Mouse (Mus musculus) heart, embryonic 13.5 days (tissue): ENCODE measurements around the gene Dnase2a. TPM values are rescaled to one million over a fixed set of nuclear protein-coding genes. Genes with fewer than 3 reads are reported as not detected.

Experiments
- microRNA-seq: library from miRNA; unstranded; fragments of <30 nt; microRNA quantifications from one replicate; pipeline ENCODE4, GENCODE M21; 2016
- polyA plus RNA-seq: library from polyadenylated mRNA; unstranded; fragments of >200 nt; fragmentation: Nextera tagmentation; extraction: Ambion mirVana; gene quantifications from 2 replicates; pipeline ENCODE4 v1.2.1, GENCODE M21; 2015

Gene Dnase2a
- polyA plus RNA-seq, 1 experiment from 2014 or later: 5.3 TPM

Small RNA genes lying within 50 kb of the gene (microRNA-seq; reads per million reads assigned to microRNA genes)
- gene Gm24197: not detected
- gene Mir7069: 3.7 reads per million, percentile 15 among the genes with 10 or more reads in this experiment

Other genes starting within 250 kb of the Dnase2a start
- 43.0 and 44.8 TPM in 2 replicates for gene Ier2, start 245.7 kb upstream of the Dnase2a start, polyA plus RNA-seq
- gene Trmt1, start 222.3 kb upstream of the Dnase2a start, polyA plus RNA-seq: 47.6 and 51.6 TPM in 2 replicates
- gene Nacc1, start 220.7 kb upstream of the Dnase2a start, polyA plus RNA-seq: 15.1 and 15.7 TPM in 2 replicates
- gene Lyl1, start 207.1 kb upstream of the Dnase2a start, polyA plus RNA-seq: 15.4 and 17.1 TPM in 2 replicates
- 7.8 and 8.9 TPM in 2 replicates for gene G430095P16Rik, start 185.6 kb upstream of the Dnase2a start, polyA plus RNA-seq
- gene Nfix, start 108.2 kb upstream of the Dnase2a start, polyA plus RNA-seq: 10.0 and 11.7 TPM in 2 replicates
- gene Dand5, start 85.7 kb upstream of the Dnase2a start, polyA plus RNA-seq: 6.3 and 6.6 TPM in 2 replicates
- gene Gadd45gip1, start 77.0 kb upstream of the Dnase2a start, polyA plus RNA-seq: 50.2 and 52.3 TPM in 2 replicates
- gene Rad23a, start 67.9 kb upstream of the Dnase2a start, polyA plus RNA-seq: 108 and 123 TPM in 2 replicates
- gene Calr, start 61.6 kb upstream of the Dnase2a start, polyA plus RNA-seq: 711 and 772 TPM in 2 replicates
- 58.3 and 63.1 TPM in 2 replicates for gene Farsa, start 51.6 kb upstream of the Dnase2a start, polyA plus RNA-seq
- 37.2 and 38.5 TPM in 2 replicates for gene Syce2, start 36.4 kb upstream of the Dnase2a start, polyA plus RNA-seq
- 31.0 and 37.5 TPM in 2 replicates for gene Gcdh, start 14.6 kb upstream of the Dnase2a start, polyA plus RNA-seq
- gene Klf1, start 6.6 kb upstream of the Dnase2a start, polyA plus RNA-seq: 4.9 and 15.6 TPM in 2 replicates
- 0.11 and 0.19 TPM in 2 replicates for gene Mast1, start 28.8 kb downstream of the Dnase2a start, polyA plus RNA-seq
- gene Rtbdn, start 38.4 kb downstream of the Dnase2a start, polyA plus RNA-seq: 0.17 and 0.32 TPM in 2 replicates
- gene Gm49661, start 60.9 kb downstream of the Dnase2a start, polyA plus RNA-seq: not detected in 2 replicates
- 733 and 747 TPM in 2 replicates for gene Prdx2, start 61.0 kb downstream of the Dnase2a start, polyA plus RNA-seq
- gene Rnaseh2a, start 61.2 kb downstream of the Dnase2a start, polyA plus RNA-seq: 82.8 and 83.4 TPM in 2 replicates
- 12.8 and 12.9 TPM in 2 replicates for gene Junb, start 70.2 kb downstream of the Dnase2a start, polyA plus RNA-seq
- 7.2 and 7.3 TPM in 2 replicates for gene Hook2, start 82.0 kb downstream of the Dnase2a start, polyA plus RNA-seq
- gene Best2, start 106.0 kb downstream of the Dnase2a start, polyA plus RNA-seq: not detected in 2 replicates
- gene Asna1, start 116.7 kb downstream of the Dnase2a start, polyA plus RNA-seq: 113 and 127 TPM in 2 replicates
- gene Trir, start 118.3 kb downstream of the Dnase2a start, polyA plus RNA-seq: 73.4 and 75.1 TPM in 2 replicates
- gene Tnpo2, start 128.4 kb downstream of the Dnase2a start, polyA plus RNA-seq: 23.2 and 25.3 TPM in 2 replicates
- 18.5 and 19.8 TPM in 2 replicates for gene Fbxw9, start 151.5 kb downstream of the Dnase2a start, polyA plus RNA-seq
- gene Gm5741, start 159.4 kb downstream of the Dnase2a start, polyA plus RNA-seq: 0.57 TPM in 1 of 2 replicates, not detected in the other
- 51.9 and 60.4 TPM in 2 replicates for gene Dhps, start 163.2 kb downstream of the Dnase2a start, polyA plus RNA-seq
- gene Wdr83os, start 172.2 kb downstream of the Dnase2a start, polyA plus RNA-seq: 118 and 120 TPM in 2 replicates
- 37.7 and 38.7 TPM in 2 replicates for gene Wdr83, start 172.7 kb downstream of the Dnase2a start, polyA plus RNA-seq
- 30.5 and 31.1 TPM in 2 replicates for gene Man2b1, start 174.7 kb downstream of the Dnase2a start, polyA plus RNA-seq
- 1.0 and 1.2 TPM in 2 replicates for gene Zfp791, start 214.5 kb downstream of the Dnase2a start, polyA plus RNA-seq
- gene Cks1brt, start 243.4 kb downstream of the Dnase2a start, polyA plus RNA-seq: not detected in 2 replicates